Mouse (Mus musculus) spleen, adult 12 weeks (tissue): ENCODE data around the gene Specc1.
"Not testable (repeated sequence)": the region's sequence is repeated elsewhere in the genome, so short reads cannot be mapped to it uniquely, and the experiment has no call there.

Experiments
- DNase-seq: peaks from one replicate; pipeline ENCODE4 v3.0.0; 2022; ENCODE audit warnings: low spot score

Specc1 gene

GRCm38 (mm10) chr11:61956572-61957295, at the start of gene Specc1:
Gene Specc1, plus strand, starts transcription at chr11:61956763.
- DNase-seq = peak; percentile 94

GRCm38 (mm10) chr11:61908315-61908714, 48.2 kb upstream of the Specc1 start:
- DNase-seq = no peak

GRCm38 (mm10) chr11:61919702-61920101, 36.9 kb upstream of the Specc1 start:
- DNase-seq = no peak

GRCm38 (mm10) chr11:61923309-61923708, 33.3 kb upstream of the Specc1 start:
- DNase-seq = no peak

GRCm38 (mm10) chr11:61929323-61930097, 27.1 kb upstream of the Specc1 start:
- DNase-seq = no peak

GRCm38 (mm10) chr11:61930098-61930517, 26.5 kb upstream of the Specc1 start, which contains the start of gene Akap10:
Gene Akap10, minus strand, starts transcription at chr11:61930252.
- peak; percentile 89 for DNase-seq

GRCm38 (mm10) chr11:61930640-61931586, 25.6 kb upstream of the Specc1 start:
- no peak for DNase-seq

GRCm38 (mm10) chr11:61937761-61938160, 18.8 kb upstream of the Specc1 start:
- no peak for DNase-seq

GRCm38 (mm10) chr11:61942903-61943302, 13.7 kb upstream of the Specc1 start:
- no peak for DNase-seq

GRCm38 (mm10) chr11:61944417-61944816, 12.1 kb upstream of the Specc1 start:
- DNase-seq = no peak

- no peak for DNase-seq
Measured at GRCm38 (mm10) chr11:61946608-61947007, 10.0 kb upstream of the Specc1 start.

GRCm38 (mm10) chr11:61949315-61949714, 7.2 kb upstream of the Specc1 start:
- no peak for DNase-seq

- peak; percentile 77 for DNase-seq
Measured at GRCm38 (mm10) chr11:61950632-61951031, 5.9 kb upstream of the Specc1 start.

- DNase-seq = no peak
Measured at GRCm38 (mm10) chr11:61955136-61955535, 1.4 kb upstream of the Specc1 start.

- DNase-seq = no peak
Measured at GRCm38 (mm10) chr11:61955951-61956350, 612 bp upstream of the Specc1 start.

- peak; percentile 70 for DNase-seq
Measured at GRCm38 (mm10) chr11:61957296-61957813, 792 bp downstream of the Specc1 start.

- DNase-seq = not testable (repeated sequence)
Measured at GRCm38 (mm10) chr11:61958706-61959105, 2.1 kb downstream of the Specc1 start.

GRCm38 (mm10) chr11:61960096-61960495, 3.5 kb downstream of the Specc1 start:
- DNase-seq = no peak

GRCm38 (mm10) chr11:61962684-61963083, 6.1 kb downstream of the Specc1 start:
- no peak for DNase-seq

GRCm38 (mm10) chr11:61963193-61963592, 6.6 kb downstream of the Specc1 start:
- DNase-seq = no peak

- DNase-seq = no peak
Measured at GRCm38 (mm10) chr11:61964611-61965010, 8.0 kb downstream of the Specc1 start.

- no peak for DNase-seq
Measured at GRCm38 (mm10) chr11:61967034-61967433, 10.5 kb downstream of the Specc1 start.
